Mouse (Mus musculus) Patski (cell line): ENCODE data around the gene Slc7a10. TPM values are rescaled to one million over a fixed set of nuclear protein-coding genes. Genes with fewer than 3 reads are reported as not detected.

ENCODE experiments used
- ATAC-seq: fragments of 100-300 bp; one replicate; pipeline ENCODE4 v1.8.0; 2021
- CTCF ChIA-PET: fragments of 350-600 bp; sonication (Branson Sonifier 250); formaldehyde crosslinking; loops from one replicate; lab custom pipeline; 2022; ENCODE audit warnings: inconsistent platforms; lab: Charles Lee
- POLR2A ChIA-PET: fragments of 350-600 bp; sonication (Branson Sonifier 250); formaldehyde crosslinking; loops from one replicate; lab custom pipeline; 2022; ENCODE audit warnings: antibody characterized with exemption, inconsistent platforms; lab: Charles Lee
- DNase-seq: peaks from one replicate; pipeline ENCODE4 v3.0.0-alpha.2; 2011; ENCODE audit warnings: low read depth, low spot score
- H3K27me3 ChIP-seq: fragments of 371-371 bp; one replicate; pipeline ENCODE4 v1.5.1; 2021
- CTCF ChIP-seq: fragments of 100-300 bp; IDR thresholded peaks from one replicate; pipeline ENCODE4 v1.5.1; 2021
- in situ Hi-C: fragments of 300-500 bp; cut with MboI; formaldehyde crosslinking; loops from 3 replicates; pipeline ENCODE4 v1.11.1; 2018; ENCODE audit warnings: low pct_unique_long_range_greater_than_20kb, mixed read lengths
- polyA plus RNA-seq: library from polyadenylated mRNA; unstranded; gene quantifications from one replicate; pipeline ENCODE4 v1.2.3, GENCODE M21; 2021

Slc7a10 gene
- polyA plus RNA-seq, 1 experiment from 2014 or later: not detected

DNA sequence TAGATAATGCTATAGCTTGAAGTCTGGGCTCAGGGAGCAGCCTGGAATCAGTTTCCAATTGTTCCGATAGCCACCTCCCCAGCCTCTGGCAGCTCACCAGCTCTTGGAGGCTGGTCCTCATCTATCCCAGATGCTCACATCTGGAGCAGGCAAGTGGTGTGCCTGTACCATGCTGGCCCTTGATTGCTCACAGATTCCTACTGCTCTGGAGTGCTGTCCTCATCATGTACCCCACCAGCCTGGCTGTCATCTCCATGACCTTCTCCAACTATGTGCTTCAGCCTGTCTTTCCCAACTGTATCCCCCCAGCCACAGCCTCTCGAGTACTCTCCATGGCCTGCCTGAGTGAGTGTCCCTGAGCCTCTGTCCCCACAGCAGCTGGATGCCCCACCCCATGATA lies 10.8 kb downstream of the Slc7a10 start:
- peaks cover 27% of the 10 kb centered on the region for H3K27me3 ChIP-seq
- no peak for TF ChIP-seq CTCF
- no peak for ATAC-seq
- ChIA-PET POLR2A (no interaction called here), CTCF (no interaction called here)
- in situ Hi-C loops: loop anchor here (25.0 kb wide), 1 partner anchor 785 kb away; no protein-coding TSS in a partner anchor
- DNase-seq: no peak

DNA sequence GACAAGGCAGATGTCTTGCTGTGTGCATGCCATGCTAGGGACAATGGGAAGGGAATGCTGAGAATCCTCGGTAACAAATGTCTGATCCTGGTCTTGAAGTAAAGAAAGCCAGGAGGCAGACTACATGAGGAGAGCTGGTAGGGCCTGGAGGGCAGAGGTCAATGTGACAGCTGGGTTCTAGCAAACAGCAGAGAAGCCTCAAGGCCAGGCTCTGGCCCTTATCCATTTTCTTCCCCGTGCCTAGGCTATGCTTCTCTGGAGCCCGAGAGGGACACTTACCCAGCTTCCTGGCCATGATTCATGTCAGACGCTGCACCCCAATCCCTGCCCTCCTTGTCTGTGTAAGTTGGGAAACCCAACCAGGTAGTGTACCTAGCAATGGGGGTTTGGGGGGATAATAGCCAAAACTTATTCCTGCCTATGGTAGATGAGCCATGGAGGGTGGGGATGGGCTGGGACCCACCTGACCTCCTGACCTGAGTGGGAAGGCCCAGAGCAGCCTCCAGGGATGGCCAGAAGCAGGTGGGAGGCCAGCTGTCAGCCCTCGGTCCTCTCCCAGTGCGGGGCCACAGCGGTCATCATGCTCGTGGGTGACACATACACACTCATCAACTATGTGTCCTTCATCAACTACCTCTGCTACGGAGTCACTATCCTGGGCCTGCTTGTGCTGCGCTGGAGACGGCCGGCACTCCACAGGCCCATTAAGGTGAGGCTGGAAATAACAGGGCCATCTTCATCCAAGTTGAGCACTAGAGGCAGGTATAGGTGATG lies 13.0 kb downstream of the Slc7a10 start:
- no peak for TF ChIP-seq CTCF
- DNase-seq: no peak
- CTCF ChIA-PET: no interaction called here
- H3K27me3 ChIP-seq: peaks cover 25% of the 10 kb centered on the region
- no peak for ATAC-seq
- in situ Hi-C loops: loop anchor here (25.0 kb wide), 1 partner anchor 787 kb away; no protein-coding TSS in a partner anchor
- POLR2A ChIA-PET: no interaction called here

DNA sequence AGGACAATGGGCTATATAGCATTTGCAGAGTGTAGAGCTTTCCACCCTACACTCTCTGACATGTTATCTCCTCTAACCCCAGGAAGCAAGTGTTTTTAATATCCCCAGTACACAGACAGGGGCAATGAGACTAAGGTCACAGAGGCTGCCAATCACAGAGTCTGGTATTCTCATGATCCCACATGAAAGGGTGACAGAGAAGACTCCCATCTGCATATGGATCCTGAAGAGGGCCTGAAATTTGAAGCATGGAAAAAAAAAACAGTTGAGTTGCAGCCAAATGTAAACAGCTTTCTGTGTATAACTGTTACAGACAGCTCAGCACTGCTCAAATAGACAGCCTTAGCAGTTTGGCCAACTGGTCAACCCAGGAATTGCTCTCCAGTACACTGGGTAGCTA lies 13.6 kb downstream of the Slc7a10 start:
- no peak for ATAC-seq
- POLR2A ChIA-PET: no interaction called here
- CTCF ChIA-PET: no interaction called here
- TF ChIP-seq CTCF: no peak
- in situ Hi-C loops: loop anchor here (25.0 kb wide), 1 partner anchor 787 kb away; no protein-coding TSS in a partner anchor
- DNase-seq: no peak
- H3K27me3 ChIP-seq: peaks cover 23% of the 10 kb centered on the region

DNA sequence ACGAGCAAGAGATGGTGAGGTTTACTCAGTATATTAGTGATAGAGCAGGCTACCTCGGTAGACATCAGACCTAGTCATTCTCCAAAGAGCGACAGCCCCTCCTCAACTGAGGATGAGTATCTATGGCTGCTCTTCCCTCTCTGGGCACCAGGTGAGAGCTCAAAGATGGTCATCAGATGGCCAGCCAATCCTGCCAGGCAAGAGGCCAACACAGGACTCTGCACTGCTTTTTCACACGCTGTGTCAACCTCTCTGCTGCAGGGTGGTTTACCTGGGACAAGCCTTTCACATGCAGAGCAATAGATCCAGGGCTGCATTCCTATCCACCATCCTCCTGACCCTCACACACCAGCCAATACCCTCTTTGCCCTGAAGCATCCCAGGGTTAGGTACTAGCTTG lies 25.6 kb downstream of the Slc7a10 start:
- ChIA-PET POLR2A (no interaction called here), CTCF (interaction anchor here (1.1 kb wide), 1 partner anchor 52 kb away, joined by 3 read pairs; no protein-coding TSS in a partner anchor)
- no peak for TF ChIP-seq CTCF
- ATAC-seq (no peak), DNase-seq (no peak)
- in situ Hi-C loops: no loop called here
- H3K27me3 ChIP-seq: peaks cover 12% of the 10 kb centered on the region

DNA sequence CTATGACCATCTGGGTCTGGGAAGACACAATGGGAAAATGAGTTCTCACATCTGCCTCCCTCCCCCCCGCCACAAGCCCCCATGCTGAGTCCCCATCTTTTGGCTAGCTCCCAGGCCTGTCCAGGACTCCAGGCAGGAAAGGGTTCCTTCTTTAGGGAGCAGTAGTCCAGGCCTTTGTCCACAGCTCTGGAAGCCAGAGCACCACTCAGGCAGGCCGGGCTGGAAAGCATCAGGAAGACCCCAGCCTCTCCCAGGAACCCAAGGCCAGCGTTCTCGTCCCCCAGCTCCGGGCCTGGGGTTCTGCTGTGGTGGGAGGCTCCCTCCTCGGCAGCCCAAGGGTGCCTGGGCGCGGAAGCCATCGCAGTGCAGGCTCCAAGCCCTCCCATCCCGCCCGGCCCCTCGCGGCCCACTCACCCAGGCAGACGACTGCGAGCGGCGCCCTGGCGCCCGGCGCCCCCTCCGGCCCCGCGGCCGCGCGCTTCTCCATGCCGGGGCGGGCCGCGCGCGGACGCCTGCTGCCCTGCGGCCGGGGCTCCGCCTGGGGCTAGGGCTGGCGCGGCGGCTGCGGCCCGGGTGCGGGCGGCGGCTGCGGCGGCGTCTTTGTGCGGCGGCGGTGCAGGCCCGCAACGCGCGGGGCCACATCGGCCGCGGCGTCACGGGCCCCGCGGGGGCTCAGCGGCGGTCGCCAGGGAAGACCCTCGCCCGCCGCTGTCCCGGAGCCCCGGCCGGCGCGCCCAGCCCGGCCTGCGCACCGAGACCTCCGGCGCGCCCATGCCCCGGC lies 28.4 kb downstream of the Slc7a10 start:
- in situ Hi-C loops: no loop called here
- H3K27me3 ChIP-seq: peaks cover 30% of the 10 kb centered on the region
- POLR2A ChIA-PET: interaction anchor here (0.7 kb wide), 1 partner anchor 396 kb away, joined by 3 read pairs; no protein-coding TSS in a partner anchor
- ATAC-seq: no peak
- TF ChIP-seq CTCF: no peak
- CTCF ChIA-PET: no interaction called here
- DNase-seq: no peak

DNA sequence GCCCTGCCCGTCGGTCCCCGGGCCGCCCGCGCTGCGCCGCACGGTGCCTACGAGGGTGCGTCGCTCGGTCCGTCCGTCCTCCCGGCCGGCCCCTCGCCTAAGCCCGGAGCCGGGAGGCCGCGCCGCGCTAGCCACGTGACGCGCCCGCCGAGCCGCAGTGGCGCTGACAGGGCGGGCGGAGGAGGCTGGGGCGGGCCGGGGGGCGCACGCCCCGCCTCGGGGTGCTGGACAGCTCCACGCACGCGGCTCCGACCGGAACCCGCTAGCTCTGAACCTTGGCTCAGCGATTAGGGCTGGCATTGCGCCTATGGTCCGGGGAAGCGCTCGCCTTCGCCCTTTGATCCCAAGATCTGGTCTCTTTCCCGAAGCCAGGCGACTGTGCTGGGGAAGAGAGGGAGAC lies 29.0 kb downstream of the Slc7a10 start, which contains the start of gene Lrp3:
TSS of gene Lrp3 (minus strand) at position 274 of the 400 bp plus-strand sequence.
- CTCF ChIA-PET: no interaction called here
- in situ Hi-C loops: no loop called here
- ATAC-seq (peak; percentile 47), DNase-seq (no peak)
- peaks cover 30% of the 10 kb centered on the region for H3K27me3 ChIP-seq
- TF ChIP-seq CTCF: no peak
- POLR2A ChIA-PET: no interaction called here

DNA sequence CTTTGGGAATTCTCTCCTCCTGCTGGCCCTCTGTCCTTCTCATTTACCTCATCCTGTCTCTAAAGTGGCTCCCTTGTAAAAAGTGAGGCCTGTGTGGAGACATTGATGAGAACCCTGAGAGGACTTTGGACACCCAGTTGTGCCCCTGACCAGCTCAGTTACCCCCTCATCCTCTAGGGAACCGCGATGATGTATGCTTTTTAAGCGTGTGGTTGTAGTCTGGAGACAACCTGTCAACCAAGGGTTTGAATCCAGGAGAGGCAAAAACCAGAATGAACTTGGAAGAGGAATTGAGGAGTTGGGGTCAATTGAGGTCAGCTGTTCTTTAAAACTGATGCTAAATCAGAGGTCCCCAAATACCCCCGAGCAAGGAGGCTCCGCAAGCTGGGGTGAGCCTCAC lies 29.5 kb downstream of the Slc7a10 start:
- ATAC-seq (no peak), DNase-seq (no peak)
- H3K27me3 ChIP-seq: peaks cover 35% of the 10 kb centered on the region
- TF ChIP-seq CTCF: no peak
- in situ Hi-C loops: no loop called here
- ChIA-PET POLR2A (no interaction called here), CTCF (no interaction called here)

DNA sequence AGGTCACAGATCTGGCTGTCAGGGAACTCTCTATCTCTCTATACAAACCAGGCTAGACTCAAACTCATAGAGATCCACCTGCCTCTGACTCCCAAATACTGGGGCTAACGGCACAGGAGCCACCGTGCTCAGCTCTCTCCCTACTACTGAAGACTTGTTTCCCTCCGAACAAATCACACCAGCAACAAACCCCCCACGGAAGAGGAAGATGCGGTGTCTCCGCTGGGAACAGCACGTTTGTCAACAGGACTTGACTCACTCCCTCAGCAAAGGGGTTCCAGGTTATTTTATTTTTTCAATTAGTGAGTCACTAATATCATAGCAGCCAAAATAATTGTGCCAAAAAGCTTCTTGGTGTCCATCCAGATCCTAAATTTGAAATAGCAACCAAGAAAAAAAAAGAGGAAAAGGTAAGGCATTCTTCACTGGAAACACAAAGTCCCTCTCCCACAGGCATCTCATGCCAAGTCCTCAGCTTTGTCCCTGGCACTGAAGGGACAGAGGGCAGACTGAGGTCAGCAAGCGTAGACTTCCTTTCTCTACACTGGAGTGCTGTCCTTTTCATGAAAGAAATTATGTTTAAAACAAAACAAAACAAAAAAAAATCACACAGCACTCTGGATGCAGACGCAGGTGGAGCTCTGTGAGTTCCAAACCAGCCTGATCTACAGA lies 34.6 kb downstream of the Slc7a10 start:
- peaks cover 40% of the 10 kb centered on the region for H3K27me3 ChIP-seq
- DNase-seq (no peak), ATAC-seq (no peak)
- POLR2A ChIA-PET: no interaction called here
- no peak for TF ChIP-seq CTCF
- in situ Hi-C loops: no loop called here
- CTCF ChIA-PET: no interaction called here

DNA sequence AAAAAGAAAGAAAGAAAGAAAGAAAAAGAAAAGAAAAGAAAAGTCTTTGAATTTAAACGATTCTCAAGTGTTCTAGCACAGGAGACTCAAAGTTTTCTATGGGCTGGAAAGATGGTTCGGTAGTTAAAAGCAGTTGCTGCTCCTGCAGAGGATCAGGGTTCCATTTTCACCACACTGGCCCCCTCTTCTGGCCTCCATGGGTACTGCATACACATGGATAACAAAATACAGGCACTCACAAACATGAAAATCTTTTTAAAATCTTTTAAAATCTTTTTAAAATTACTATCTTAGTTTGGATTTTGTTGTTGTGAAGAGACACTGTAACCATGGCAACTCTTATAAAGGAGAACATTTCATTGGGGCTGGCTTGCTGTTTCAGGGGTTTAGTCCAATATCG lies 44.1 kb downstream of the Slc7a10 start:
- POLR2A ChIA-PET: no interaction called here

DNA sequence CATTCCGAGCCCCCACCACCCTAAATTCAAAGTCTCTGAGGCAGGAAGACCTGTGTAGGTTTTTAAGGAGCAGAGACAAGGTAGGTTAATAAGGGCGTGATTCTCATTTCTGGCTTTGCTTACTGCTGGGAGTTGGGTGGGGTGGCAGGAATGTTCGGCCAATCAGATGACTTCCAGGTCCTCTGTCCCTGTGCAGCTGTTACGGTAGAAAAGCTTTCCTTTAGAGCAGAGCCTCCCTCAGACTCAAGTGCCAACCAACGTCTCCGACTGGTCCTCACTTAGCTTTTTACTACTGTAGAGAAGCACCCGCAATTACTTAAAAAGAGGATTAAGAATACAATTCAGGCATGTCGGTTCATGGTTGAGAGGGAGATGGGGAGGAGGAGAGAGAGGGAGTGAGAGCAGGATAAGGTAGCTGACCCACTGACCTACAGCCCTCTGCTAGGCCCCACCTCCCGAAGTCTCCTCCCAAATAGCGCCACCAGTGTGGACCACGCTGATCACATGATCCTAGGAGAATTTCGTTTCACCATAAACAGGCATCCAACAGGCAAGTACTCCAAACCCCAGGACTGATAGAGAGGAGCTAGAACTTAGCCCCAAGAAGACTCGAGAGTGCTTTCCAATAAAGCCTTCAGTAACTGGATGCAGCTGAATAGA lies 46.7 kb downstream of the Slc7a10 start:
- POLR2A ChIA-PET: no interaction called here
- ATAC-seq (no peak), DNase-seq (no peak)
- CTCF ChIA-PET: no interaction called here
- in situ Hi-C loops: no loop called here
- H3K27me3 ChIP-seq: peaks cover 6% of the 10 kb centered on the region
- TF ChIP-seq CTCF: no peak

More for the DNA sequence above, 44.1 kb downstream of the Slc7a10 start:
- TF ChIP-seq CTCF: no peak
- H3K27me3 ChIP-seq: peaks cover 16% of the 10 kb centered on the region
- DNase-seq (no peak), ATAC-seq (no peak)
- CTCF ChIA-PET: interaction anchor here (1.5 kb wide), 1 partner anchor 46 kb away, joined by 3 read pairs; no protein-coding TSS in a partner anchor
- in situ Hi-C loops: no loop called here
